Mouse (Mus musculus) stomach, embryonic 14.5 days (tissue): ENCODE results near the gene Bbs9. TPM values are rescaled to one million over a fixed set of nuclear protein-coding genes. Genes with fewer than 3 reads are reported as not detected.
A peak's percentile ranks its signal among the peaks of the same experiment; 100 is the strongest.
"Not testable (repeated sequence)": the region's sequence is repeated elsewhere in the genome, so short reads cannot be mapped to it uniquely, and the experiment has no call there.

Experiments used
- ATAC-seq: fragments of 200-750 bp; cut with Nextera tagmentation; 2 replicates; pipeline ENCODE4 v1.8.0; 2017; ENCODE audit warnings: low read depth, moderate TSS enrichment; ENCODE audit not compliant: insufficient number of reproducible peaks, insufficient read depth, low FRiP score
- H3K27ac ChIP-seq: fragments of 300-500 bp; sonication (generic); 2 replicates; pipeline ENCODE4 v1.5.1; 2014; ENCODE audit warnings: mild to moderate bottlenecking, low read length, moderate library complexity, mixed read lengths
- H3K27me3 ChIP-seq: fragments of 300-500 bp; sonication (generic); 2 replicates; pipeline ENCODE4 v1.6.1; 2014; ENCODE audit warnings: low read length, control low read depth, mixed read lengths; ENCODE audit not compliant: control insufficient read depth, insufficient read depth
- H3K36me3 ChIP-seq: fragments of 300-500 bp; sonication (generic); 2 replicates; pipeline ENCODE4 v1.6.1; 2014; ENCODE audit warnings: mild to moderate bottlenecking, control low read depth, low read length, moderate library complexity, mixed read lengths; ENCODE audit not compliant: control insufficient read depth, insufficient read depth
- H3K4me1 ChIP-seq: fragments of 300-500 bp; sonication (generic); 2 replicates; pipeline ENCODE4 v1.6.1; 2014; ENCODE audit warnings: low read length, control low read depth, mixed read lengths; ENCODE audit not compliant: control insufficient read depth, insufficient read depth
- H3K4me2 ChIP-seq: fragments of 300-500 bp; sonication (generic); replicated peaks from 2 replicates; pipeline ENCODE4 v1.6.1; 2014; ENCODE audit warnings: low read depth, low read length, control low read depth
- H3K4me3 ChIP-seq: fragments of 300-500 bp; sonication (generic); 2 replicates; pipeline ENCODE4 v1.5.1; 2014; ENCODE audit warnings: low read depth, low read length, control low read depth
- H3K9ac ChIP-seq: fragments of 300-500 bp; sonication (generic); replicated peaks from 2 replicates; pipeline ENCODE4 v1.6.1; 2014; ENCODE audit warnings: low read depth, mild to moderate bottlenecking, control low read depth, low read length, moderate library complexity, mixed read lengths
- H3K9me3 ChIP-seq: fragments of 300-500 bp; sonication (generic); 2 replicates; pipeline ENCODE4 v1.6.1; 2016; ENCODE audit warnings: low read depth, low read length, control low read depth; ENCODE audit not compliant: control insufficient read depth
- WGBS: fragments of 180-500 bp; shearing (Covaris S2); extraction: QIAGEN DNeasy Blood & Tissue Kit; methylation state at CpG from one replicate; pipeline ENCODE4 v1.1.7; 2014; 5-methylcytosine and 5-hydroxymethylcytosine counted together
- polyA plus RNA-seq: library from polyadenylated mRNA; unstranded; fragments of >200 nt; fragmentation: Nextera tagmentation; extraction: Ambion mirVana; gene quantifications from 2 replicates; pipeline ENCODE4 v1.2.1, GENCODE M21; 2014

Bbs9 gene
- polyA plus RNA-seq, 1 experiment from 2014 or later = 16.0 TPM

DNA sequence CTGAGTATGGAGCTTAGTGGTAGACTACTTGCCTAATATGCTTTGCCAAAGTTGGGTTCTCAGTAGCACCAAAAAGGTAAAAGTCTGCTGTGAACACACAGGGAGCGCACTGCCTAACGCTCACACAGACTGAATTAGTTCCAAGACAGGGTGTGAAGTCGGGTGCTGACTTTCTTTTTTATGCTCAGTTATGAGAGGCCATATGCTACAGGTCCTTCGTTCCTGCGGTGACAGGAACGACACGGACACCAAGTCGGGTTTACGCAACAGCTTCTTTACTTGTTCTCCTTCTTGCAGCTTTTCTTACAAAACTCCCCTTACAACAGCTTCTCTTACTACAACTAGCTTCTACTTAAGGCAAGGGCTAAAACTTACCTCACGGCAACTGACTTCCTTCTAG is 32.4 kb upstream of the Bbs9 start:
- H3K4me1 ChIP-seq = no peaks in the 10 kb centered on the region
- no peak overlapping the region for H3K4me2 ChIP-seq
- H3K9me3 ChIP-seq = no peaks in the 10 kb centered on the region
- 90% methylated on average over 10 of the region's 10 CpGs for WGBS
- peaks cover 8% of the 10 kb centered on the region; the same call in 1 of the 2 replicates for H3K36me3 ChIP-seq
- ATAC-seq = no peak
- H3K27me3 ChIP-seq = no peaks in the 10 kb centered on the region
- H3K27ac ChIP-seq = no peak overlapping the region
- H3K9ac ChIP-seq = no peak overlapping the region
- H3K4me3 ChIP-seq = no peak overlapping the region

- no peaks in the 10 kb centered on the region for H3K9me3 ChIP-seq
- H3K4me1 ChIP-seq = no peaks in the 10 kb centered on the region
- no peaks in the 10 kb centered on the region for H3K27me3 ChIP-seq
- H3K36me3 ChIP-seq = peaks cover 26% of the 10 kb centered on the region
- 91% methylated on average over 1 of the region's 1 CpGs for WGBS
- H3K4me3 ChIP-seq = no peak overlapping the region
- no peak overlapping the region for H3K27ac ChIP-seq
- no peak overlapping the region for H3K9ac ChIP-seq
- H3K4me2 ChIP-seq = no peak overlapping the region
- no peak for ATAC-seq
Measured at GRCm38 (mm10) chr9:22445123-22445522, 30.4 kb upstream of the Bbs9 start.

DNA sequence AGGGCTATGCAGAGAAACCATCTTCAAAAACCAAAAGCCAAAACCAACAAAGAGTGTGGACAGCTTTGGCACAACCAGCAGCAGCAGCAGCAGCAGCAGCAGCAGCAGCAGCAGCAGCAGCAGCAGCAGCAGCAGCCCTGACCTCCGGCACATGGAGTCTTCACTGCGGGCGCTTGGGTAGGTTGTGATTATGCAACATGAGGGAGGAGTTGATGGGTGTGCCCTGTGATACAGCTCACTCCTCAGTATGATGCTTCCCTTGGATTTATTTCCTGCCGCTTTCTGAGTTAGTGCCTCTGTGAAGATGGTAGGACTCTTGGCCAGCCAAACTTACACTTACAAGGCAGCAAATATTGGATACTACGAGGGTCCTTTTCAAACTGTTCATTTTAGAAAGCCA is 28.3 kb upstream of the Bbs9 start:
- H3K9ac ChIP-seq = no peak overlapping the region
- no peaks in the 10 kb centered on the region for H3K9me3 ChIP-seq
- no peak for ATAC-seq
- no peak overlapping the region for H3K27ac ChIP-seq
- 90% methylated on average over 5 of the region's 5 CpGs for WGBS
- no peak overlapping the region for H3K4me2 ChIP-seq
- peaks cover 47% of the 10 kb centered on the region for H3K36me3 ChIP-seq
- H3K4me1 ChIP-seq = no peaks in the 10 kb centered on the region
- H3K27me3 ChIP-seq = no peaks in the 10 kb centered on the region
- no peak overlapping the region for H3K4me3 ChIP-seq

DNA sequence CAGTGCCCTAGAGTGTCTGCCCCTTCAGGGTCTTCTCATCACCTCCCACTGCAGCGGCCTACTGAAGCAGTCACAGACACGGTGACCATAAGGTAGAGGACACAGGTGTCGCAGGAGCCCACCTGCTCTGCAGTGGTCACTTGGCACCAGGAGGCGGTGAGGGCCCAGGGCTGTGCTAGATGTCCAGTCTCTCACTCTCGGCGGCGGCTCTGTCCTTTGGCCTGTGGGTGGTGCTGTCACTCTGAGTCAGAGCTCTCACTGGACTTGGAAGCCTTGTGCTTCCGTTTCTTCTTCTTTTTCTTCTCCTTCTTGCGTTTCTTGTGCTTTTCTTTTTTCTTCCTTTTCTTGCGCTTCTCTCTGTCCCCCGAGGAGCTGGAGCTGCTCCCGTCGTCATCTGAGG is 27.1 kb upstream of the Bbs9 start:
- Histone ChIP-seq H3K9me3 (no peaks in the 10 kb centered on the region), H3K4me3 (no peak overlapping the region), H3K36me3 (peaks cover 59% of the 10 kb centered on the region), H3K27ac (no peak overlapping the region), H3K4me2 (no peak overlapping the region), H3K9ac (no peak overlapping the region), H3K27me3 (no peaks in the 10 kb centered on the region), H3K4me1 (no peaks in the 10 kb centered on the region)
- ATAC-seq = no peak
- 88% methylated on average over 13 of the region's 13 CpGs for WGBS

DNA sequence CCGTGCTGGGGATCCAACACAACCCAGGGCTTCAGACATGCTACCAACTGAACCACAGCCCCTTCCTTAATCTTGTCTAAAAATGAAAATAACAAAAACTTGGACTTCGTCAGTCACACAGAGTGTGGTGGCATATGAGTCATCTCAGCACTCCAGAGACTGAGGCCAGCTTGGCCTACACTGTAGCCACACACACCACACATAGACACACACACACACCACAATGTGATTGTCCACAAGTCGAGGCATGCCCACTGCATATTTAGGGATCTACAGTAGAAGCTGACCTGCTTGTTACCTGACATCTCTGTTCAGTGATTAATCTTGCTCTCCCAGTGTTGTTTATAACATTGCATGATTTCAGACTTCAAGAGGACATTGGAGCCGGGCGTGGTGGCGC is 26.3 kb upstream of the Bbs9 start:
- Histone ChIP-seq H3K4me1 (no peaks in the 10 kb centered on the region), H3K9me3 (no peaks in the 10 kb centered on the region), H3K9ac (no peak overlapping the region), H3K4me3 (no peak overlapping the region), H3K36me3 (peaks cover 65% of the 10 kb centered on the region), H3K27me3 (no peaks in the 10 kb centered on the region), H3K4me2 (no peak overlapping the region), H3K27ac (no peak overlapping the region)
- no peak for ATAC-seq
- WGBS = 88% methylated on average over 6 of the region's 6 CpGs

- H3K9ac ChIP-seq = no peak overlapping the region
- H3K4me3 ChIP-seq = no peak overlapping the region
- no peaks in the 10 kb centered on the region for H3K4me1 ChIP-seq
- H3K4me2 ChIP-seq = no peak overlapping the region
- H3K27me3 ChIP-seq = no peaks in the 10 kb centered on the region
- peaks cover 86% of the 10 kb centered on the region for H3K36me3 ChIP-seq
- 90% methylated on average over 10 of the region's 10 CpGs for WGBS
- ATAC-seq = no peak
- H3K27ac ChIP-seq = no peak overlapping the region
- H3K9me3 ChIP-seq = no peaks in the 10 kb centered on the region
Measured at GRCm38 (mm10) chr9:22452697-22453096, 22.8 kb upstream of the Bbs9 start.

- no peak overlapping the region for H3K27ac ChIP-seq
- H3K4me3 ChIP-seq = no peak overlapping the region
- no peaks in the 10 kb centered on the region for H3K4me1 ChIP-seq
- H3K36me3 ChIP-seq = peaks cover 82% of the 10 kb centered on the region
- H3K4me2 ChIP-seq = no peak overlapping the region
- no peaks in the 10 kb centered on the region for H3K27me3 ChIP-seq
- 0 out of 2 replicates have a peak, but pooled peaks have one; percentile 62 for ATAC-seq
- H3K9me3 ChIP-seq = no peaks in the 10 kb centered on the region
- WGBS = 84% methylated on average over 10 of the region's 10 CpGs
- no peak overlapping the region for H3K9ac ChIP-seq
Measured at GRCm38 (mm10) chr9:22453501-22453924, 22.0 kb upstream of the Bbs9 start.

GRCm38 (mm10) chr9:22453990-22454389 is 21.5 kb upstream of the Bbs9 start, which contains the start of gene Gm17545:
Gene Gm17545 (plus strand): TSS chr9:22454290.
- H3K4me3 ChIP-seq, H3K9ac ChIP-seq, H3K27ac ChIP-seq, H3K27me3 ChIP-seq, H3K9me3 ChIP-seq, ATAC-seq, H3K4me2 ChIP-seq, H3K4me1 ChIP-seq: not testable (repeated sequence)
- peaks cover 78% of the 10 kb centered on the region for H3K36me3 ChIP-seq
- 91% methylated on average over 8 of the region's 8 CpGs for WGBS

- ATAC-seq = no peak
- Histone ChIP-seq H3K4me2 (no peak overlapping the region), H3K4me1 (no peaks in the 10 kb centered on the region), H3K27ac (no peak overlapping the region), H3K9ac (no peak overlapping the region), H3K9me3 (no peaks in the 10 kb centered on the region), H3K36me3 (peaks cover 68% of the 10 kb centered on the region), H3K4me3 (no peak overlapping the region), H3K27me3 (no peaks in the 10 kb centered on the region)
Measured at GRCm38 (mm10) chr9:22455041-22455440, 20.5 kb upstream of the Bbs9 start.
